Mouse (Mus musculus) c-Kit-negative CD71-positive TER-119-positive erythroid progenitor cells, embryonic 14.5 days (primary cell): Measurements from ENCODE around the gene Fkbp8.
A peak's percentile ranks its signal among the peaks of the same experiment; 100 is the strongest.

Experiments
- DNase-seq: peaks from one replicate; pipeline ENCODE4 v3.0.0-alpha.2; 2013; ENCODE audit warnings: low read depth, low spot score

Fkbp8 gene

DNA sequence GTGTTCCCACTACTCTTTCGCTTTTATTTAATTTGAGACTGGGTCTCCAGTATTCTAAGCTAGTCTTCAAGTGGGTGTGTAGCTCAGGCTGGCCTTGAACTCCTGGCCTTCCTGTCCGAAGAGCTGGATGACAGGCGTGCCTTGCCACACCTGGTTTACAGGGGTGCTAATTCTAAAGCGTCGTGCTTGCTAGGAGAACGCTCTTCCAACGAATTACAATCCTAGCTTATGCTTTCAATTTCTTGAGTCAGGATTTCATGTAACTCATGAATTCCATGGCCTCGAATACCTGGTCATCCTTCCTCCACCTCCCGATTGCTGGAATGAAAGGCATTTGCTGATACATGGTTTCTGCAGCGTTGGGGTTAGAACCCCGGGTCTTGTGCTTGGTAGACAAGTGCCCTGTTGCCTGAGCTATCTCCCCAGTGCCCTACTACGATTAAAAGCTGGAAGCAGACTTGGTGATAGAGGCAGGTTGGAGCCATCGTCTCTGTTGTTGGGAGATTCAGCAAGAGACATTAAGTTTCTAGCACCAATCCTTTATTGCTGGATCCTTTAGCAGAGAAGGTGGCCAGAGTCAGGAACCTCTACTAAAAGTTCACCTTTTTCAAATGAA lies 766 bp downstream of the Fkbp8 start:
- DNase-seq = no peak

DNA sequence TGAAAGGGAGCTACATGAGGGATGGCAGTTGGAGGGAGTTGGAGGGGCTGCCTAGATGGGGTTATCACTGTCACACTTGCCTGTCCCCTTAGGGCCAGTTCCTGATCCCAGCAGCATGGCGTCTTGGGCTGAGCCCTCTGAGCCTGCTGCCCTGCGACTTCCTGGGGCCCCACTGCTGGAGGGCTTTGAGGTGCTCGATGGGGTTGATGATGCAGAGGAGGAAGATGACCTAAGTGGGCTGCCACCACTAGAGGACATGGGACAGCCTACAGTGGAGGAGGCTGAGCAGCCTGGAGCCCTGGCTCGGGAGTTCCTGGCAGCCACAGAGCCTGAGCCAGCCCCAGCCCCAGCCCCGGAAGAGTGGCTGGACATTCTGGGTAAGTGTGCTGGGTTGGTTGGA lies 1.8 kb downstream of the Fkbp8 start:
- DNase-seq = no peak

DNA sequence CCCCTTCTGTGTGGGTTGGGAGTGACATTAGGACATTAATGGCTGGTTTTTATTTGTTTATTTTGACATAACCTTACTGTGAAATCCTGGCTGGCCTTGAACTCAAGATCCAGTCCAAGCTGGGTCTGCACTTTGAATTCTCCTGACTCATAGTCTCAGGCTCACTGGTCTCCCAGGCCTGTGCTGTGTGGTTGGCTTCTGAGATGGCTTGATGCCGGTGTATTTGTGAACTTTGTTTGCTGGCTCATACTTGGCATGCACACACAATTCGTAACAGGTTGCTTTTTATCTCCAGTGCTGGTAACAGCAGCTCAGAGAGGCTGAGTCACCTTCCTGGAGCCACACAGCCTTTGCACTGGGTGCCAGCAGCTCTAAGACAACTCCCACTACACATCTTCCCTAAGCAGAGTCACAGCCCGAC lies 2.2 kb downstream of the Fkbp8 start:
- no peak for DNase-seq

DNA sequence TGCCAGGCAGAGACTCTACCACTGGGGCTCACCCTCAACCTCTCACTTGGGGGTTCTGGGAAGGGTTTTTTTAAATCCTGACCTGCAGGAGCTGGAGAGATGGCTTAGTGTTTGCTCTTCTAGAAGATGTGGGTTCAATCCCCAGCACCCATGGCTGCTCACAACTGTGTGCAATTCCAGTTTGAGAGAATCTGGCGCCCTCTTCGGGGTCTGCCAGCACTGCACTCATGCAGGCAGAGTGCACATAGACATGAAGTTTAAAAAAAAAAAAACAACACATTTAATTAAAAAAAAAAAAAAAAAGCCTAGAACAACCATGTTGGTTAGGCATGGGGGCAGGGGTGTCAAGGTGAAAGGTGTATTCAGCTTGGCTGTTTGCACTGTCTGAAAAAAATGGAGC lies 2.8 kb downstream of the Fkbp8 start:
- DNase-seq = no peak

DNA sequence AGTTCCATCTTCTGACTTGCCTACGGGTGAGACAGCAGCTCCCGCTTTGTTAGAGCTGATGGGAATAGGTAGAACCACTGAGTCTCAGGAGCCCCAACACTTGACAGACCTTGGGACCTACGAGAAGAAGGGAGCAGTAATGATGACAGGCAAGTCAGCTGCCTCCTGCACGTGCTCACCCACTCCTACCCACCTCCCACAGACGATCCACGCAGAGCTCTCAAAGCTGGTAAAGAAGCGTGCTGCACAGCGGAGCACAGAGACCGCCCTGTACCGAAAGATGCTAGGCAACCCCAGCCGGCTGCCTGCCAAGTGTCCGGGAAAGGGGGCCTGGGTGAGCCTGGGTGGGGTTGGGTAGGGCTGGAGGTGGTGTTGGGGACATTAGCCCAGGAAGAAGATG lies 6.8 kb downstream of the Fkbp8 start:
- DNase-seq = no peak

DNA sequence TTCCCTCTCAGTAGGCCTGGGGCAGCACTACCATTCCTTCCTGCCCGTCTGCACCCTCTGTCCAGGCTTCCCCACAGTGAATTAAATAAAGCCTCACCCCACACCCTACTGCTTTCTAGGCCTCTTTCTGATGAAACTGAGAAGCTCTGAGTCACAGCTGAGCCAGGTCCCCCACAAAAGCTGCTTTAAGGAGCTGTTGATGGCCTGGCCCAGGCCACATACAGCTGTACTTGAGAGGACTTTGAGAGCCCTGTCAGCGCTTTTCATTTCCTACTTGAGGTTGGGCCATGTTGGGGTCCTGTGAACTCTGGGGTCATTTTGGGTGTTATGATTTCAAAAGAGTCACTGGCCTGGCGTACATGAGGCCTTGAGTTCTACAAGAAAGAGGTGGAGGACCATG lies 7.7 kb downstream of the Fkbp8 start:
- DNase-seq = no peak

DNA sequence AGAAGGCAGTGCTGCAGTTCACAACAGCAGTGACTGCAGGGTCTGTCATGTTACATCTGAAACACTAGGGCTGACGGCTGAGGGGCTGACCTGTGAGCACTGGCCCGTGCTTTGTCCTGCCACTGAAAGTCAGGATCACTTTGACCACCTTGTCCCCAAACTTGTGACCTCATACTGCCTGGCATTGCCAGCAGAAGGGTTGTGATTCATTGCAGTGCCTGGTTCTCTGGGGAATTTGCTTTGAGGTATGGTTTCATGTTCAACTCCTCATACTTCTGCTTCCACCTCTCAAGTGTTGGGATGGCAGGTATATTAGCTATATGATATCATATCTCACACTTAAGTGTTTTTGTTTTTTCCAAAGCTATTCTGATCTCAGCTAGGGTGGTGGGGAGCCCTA lies 8.2 kb downstream of the Fkbp8 start:
- no peak for DNase-seq

DNA sequence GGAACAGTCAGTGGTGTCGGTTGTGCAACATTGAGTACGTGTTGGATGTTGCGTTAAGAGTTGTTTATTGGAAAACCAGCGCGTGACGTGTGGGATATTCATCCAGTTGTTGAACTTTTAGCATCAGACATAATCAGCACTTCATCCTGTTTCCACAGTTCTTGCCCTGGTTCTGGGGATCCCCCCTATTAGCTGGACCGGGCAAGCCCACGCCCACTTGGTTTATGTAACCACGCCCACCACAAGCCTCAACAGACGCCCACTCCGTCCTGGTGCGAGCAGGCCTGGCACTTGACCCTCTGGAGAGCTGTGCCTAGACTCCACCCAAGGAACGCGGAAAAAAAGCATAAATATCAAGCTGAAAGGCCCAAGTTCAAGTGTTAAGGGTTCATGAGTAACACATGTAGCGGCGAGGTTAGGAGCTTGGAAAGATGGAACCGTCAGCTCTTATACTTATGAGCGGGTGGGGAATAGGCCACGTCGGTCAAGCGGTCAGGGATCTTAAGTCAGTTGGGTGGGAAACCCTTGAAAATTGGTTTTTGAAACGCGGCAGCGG lies 10.6 kb downstream of the Fkbp8 start:
- no peak for DNase-seq

DNA sequence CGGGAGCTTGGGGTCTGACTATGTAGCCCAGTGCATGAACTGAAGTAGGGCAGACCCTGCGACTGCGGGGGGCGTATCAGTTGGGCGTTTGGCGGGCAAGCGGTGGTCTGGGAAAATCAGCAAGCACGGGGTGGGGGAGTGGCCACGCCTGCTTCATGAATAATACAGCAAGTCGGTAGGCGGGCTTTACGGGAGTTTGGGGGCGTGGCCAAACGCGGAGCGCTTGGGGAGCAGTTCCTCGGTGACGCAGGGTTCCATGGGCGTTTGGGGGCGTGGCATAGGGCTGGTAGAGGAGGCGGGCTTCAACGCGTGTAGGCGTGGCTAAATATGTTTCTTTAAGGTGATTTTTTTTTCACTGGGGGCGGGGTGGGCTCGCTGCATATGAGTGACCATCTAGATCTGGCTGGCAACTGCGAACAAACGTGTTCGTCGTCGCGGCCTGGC lies 11.1 kb downstream of the Fkbp8 start:
- peak; percentile 99 for DNase-seq

DNA sequence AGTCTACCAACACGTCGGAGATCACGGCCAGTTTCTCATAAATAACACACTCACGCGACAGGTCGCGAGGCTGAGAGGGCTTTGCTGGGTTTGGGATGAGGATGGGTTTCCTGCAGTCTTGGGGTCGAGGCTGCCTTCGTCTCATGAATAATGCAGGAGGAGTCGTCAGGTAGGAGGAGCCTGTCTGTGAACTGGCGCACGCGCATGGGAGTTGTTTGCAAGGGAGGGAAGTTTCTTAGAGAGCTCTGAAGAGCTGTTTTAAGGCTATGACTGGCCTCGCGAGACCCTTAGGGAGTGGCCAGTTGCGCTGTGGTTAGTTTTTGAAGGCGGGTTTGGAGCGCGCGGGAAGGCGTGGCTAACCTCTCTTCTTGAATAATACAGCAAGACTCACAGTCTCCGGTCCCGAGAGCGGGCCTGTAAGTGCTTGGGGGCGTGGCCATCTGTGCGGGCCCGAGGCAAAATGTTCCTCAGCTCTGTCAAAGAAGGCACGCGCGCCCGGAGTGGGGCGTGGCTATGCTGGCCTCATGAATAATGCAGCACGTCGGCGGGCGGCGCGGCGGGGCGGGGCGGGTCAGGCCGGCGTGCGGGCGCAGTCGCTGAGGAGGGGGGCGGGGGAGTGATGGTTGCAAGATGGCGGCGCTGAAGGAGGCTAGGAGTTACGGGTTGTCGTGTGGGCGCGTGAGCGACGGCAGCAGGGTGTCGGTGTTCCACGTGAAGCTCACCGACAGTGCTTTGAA lies 11.7 kb downstream of the Fkbp8 start, which contains the start of gene Ell:
Gene Ell (plus strand): TSS at position 381 of the 737 bp plus-strand sequence.
- DNase-seq = peak; percentile 99

DNA sequence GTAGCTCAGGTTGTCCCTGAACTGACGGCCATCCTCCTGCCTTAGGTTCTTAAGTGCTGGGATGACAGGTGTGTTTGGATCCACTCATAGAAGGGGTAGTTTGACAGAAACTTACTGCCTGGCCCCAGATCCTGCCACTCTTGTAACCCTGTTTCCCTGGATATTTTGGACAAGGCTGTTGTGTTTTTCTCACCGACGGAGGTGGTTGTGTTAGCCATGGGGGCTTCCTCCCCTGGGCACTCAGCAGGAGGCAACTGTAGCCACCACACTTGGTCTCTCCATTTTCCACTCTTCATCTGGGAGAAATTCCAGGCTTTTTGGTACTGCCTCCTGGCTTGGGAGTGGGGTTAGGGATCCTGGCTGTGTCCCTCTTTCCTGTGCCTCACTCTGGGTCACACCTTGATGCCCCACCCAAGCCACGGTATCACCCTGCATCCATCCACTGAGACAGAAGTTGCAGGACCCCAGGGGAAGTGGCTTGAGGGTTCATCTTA lies 12.5 kb downstream of the Fkbp8 start:
- DNase-seq = no peak

DNA sequence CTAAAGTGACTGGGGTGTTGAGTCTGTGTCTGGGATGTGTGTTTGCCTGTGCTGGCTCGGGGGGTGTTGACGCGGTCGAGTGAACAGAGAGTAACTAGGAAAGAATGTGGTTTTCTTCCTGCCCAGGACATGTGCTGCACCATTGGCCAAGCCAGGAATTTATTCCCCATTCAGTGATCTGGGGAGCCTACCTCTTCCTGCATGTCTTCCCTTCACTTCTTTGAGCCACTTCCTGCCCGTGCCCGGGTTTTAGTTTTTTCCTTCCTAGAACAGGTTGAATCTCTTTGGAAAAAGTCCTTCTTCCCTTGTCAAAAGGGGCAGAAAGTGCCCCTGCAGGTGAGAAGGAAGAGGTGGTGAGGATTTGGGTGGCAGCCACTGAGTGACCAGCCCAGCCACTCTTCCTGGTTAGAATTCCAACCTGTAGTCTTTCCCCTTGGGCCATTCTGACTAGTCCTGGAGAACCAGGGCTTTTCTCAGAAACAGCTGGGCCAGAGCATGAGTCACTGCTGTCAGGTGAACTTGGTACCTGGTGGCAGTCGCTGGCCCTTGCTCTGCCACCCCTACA lies 13.1 kb downstream of the Fkbp8 start:
- DNase-seq = no peak

DNA sequence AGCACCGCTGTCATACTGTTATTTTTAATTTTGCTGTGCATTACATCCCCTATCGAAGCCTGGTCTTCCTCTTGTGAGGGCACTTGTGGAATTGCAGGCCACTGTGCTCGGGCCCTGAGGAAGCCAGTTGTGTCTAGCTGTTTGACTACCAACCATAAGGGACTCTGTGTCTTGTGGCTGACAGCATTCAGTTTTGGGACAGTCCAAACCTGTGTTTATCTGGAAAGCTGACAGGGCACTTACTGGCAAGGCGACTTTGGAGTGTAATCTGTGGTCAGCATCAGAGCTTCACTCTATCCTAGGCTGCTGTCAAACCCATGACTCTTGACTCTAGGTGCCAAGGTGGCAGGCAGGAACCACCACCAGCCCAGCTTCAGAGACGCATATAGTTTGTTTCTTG lies 13.6 kb downstream of the Fkbp8 start:
- no peak for DNase-seq

DNA sequence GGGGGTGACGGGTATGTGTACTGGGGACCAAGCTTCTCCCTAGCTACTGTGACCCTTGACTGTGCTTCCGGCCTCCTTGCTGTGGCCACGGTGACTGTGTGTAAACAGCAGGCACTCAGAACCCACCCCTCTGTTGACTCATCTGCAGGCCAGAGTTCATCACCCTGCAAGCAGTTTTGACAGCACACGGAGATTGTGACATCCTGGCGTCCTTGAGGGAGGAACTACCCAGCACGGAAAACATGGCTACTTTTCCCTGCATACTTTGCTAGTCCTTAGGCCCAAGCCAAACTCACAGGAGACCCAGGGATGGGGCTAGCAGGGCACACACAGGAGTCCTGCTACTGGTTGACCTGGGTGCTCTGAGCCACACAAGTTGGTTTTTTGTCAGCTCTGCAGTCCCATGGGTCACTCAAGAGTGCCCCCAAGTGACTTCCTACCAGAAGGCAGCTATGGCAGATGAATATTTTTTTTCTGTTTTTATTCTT lies 16.7 kb downstream of the Fkbp8 start:
- DNase-seq = no peak

DNA sequence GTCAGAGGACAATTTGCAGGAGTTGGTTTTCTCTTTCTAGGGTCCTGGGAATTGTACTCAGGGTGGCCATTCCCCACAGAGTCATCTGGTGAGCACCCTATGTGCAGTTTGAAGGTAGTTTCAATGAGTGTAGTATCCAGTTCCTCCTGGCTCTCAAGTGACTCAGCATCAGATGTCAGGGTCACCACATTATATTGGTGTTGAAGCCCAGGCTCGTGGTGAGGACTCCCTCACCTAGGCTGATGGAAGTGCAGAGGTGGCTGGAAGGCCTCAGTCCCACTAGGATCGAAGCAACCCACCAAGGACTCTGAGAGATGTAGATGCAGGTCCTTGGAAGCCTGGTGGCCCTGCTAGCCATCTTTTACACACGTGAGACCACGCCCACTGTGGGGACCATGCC lies 18.9 kb downstream of the Fkbp8 start:
- no peak for DNase-seq

DNA sequence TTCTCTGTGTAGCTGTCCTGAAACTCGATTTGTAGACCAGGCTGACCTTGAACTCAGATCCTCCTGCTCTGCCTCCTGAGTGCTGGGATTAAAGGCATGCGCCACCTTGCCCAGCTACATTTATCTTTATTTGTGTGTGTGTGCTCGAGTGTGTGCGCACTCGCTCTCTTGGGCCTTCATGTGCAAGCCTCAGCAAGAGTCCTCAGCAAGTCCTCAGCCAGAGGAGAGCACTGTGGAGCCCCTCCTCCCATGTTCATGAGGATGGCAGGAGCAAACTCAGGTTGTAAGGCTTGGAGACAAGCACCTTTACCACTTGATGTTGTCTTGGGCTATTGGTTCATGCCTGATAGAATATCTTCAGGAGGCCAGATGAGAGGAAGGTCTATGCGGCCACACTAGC lies 20.2 kb downstream of the Fkbp8 start:
- no peak for DNase-seq

DNA sequence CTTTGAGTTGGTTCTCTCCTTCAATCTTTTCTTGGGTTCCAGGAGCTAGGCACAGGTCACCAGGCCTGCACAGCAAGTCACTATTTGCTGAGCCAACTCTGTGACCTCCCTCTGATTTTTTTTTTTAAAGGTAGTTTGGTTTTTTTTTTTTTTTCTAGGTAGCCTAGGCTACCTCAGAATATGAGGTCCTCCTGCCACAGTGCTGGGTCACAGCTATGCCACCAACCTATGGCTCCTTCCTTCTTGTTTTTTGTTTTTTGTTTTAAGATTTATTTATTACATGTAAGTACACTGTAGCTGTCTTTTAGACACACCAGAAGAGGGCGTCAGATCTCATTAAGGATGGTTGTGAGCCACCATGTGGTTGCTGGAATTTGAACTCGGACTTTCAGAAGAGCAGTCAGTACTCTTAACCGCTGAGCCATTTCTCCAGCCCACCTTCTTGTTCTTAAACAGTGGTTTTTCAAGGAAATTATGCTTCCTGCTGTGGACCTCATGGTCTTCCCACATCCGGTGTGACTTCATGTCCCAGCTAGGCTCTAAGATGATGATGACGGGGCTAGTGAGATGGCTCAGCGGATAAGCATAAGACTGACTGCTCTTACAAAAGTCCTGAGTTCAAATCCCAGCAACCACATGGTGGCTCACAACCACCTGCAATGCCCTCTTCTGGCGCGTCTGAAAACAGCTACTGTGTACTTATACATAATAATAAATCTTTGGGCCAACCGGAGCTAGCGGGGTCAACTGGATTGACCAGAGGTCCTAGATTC lies 22.1 kb downstream of the Fkbp8 start:
- DNase-seq = no peak

DNA sequence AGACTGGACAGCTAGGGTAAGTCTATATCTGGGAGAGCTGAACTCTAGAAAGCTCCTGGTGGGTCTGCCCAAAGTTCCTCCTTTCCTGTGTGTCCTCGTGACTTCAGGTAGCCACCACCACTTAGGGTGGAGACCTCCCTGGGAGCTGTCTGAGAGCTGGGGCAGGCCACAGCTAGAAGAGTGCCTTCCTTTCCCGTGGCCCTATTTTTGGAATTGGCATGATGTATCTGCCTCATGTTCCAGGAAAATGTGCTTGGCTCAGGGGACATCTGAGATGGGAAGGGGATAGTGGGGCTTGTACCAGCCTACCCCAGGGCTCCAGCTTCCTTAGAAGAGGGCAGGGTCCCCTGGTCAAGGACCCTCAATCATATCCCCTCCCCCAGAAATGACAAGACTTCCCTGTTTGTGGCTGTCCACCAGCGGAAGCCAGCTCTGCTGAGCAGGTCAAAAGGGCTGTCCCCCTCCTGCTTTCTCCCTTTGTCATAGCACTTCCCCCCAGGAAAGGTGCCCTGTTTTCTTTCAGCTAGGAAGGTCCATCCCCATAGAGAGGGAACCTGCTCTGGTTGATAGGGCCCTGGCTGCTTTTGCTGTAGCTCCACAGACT lies 24.1 kb downstream of the Fkbp8 start:
- DNase-seq = no peak

DNA sequence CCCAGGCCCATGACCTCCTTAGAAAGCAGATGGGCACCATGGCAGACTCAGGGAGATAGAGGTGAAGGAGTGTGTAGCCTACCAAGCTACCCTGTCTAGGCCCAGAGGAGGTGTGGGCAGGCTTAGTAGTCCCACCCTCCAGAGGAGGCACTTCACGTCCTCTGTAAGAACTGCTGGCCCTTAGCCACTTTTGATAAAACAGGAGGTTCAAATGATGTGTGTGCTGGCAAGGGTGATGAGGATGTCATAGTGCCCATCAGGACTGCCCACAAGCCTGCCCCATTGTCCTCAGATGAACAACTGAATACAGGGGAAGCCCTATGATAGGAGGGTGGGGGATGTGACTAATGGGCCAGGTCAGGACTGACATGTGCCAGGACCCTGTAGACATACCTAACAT lies 25.3 kb downstream of the Fkbp8 start:
- DNase-seq = no peak

DNA sequence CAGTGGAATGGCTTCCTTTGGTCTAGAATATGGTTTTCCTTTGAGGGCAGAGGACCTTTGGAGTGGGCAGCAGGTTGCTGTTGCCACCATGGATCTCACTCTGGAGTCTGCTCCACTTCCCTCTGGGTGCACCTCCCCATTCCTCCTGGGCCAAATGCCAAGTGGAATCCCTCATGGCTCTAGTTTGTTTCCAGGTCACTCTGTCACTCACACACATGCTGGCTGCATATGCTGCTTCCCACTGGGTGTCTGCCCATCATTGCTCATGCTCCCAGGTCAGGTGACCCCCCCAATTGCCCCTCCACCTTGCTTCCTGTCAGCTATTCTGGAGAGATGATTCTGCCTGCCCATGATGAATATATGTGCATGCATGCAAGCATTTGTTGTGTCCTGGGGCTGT lies 26.2 kb downstream of the Fkbp8 start:
- no peak for DNase-seq

DNA sequence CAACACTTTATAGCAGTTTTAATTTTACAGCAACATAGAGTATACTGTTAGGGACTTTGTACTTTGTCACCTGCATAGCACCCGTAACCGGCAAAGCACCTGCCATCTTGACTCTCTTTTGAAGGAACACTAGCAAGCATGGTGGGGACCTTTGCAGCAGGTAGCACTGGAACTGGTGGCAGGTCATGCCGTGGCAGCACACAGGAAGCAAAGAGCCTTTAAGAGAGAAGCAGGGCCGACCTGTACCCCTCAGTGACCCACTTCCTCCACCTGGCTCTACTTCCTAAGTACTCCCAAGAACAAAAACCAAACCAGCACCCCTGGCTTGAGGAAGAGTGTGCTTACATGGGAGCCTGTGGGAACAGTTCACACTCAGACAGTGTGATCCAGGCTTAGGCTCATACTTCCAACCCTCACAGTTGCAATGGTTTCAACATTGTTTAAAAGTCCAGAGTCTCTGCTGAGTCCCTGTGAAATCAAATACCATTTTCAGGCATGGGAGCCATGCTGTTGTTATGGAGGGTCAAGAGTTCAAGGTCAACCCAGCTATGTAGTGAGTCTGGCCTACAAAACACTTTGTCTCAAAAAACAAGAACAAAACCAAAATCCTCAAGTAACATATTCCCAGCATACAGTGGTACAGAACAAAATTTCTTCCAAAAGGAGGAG lies 27.7 kb downstream of the Fkbp8 start:
- no peak for DNase-seq
